Mouse (Mus musculus): Measurements from ENCODE around the gene Ehbp1.

Ehbp1 gene

DNA sequence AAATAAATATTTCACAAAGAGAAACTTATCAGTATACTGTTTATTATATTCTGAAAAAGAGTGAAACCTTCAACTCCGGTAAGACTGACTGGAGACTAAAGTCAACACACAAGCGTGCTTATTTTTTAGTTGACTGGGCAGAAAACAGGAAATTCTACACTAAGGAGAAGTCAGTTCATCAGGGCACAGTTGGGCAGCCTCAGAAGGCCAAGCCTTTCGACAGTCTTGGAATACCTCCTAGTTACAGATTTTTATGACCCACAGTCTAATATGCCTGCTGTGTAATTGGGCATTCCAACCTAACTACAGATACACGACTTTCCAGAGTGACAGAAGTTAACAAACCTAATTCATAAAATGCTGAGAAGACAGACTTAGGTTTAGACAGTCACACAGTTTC is 145.3 kb downstream of the Ehbp1 start:
- no peak for DNase-seq (ENCODE audit: low read depth, low spot score)

DNA sequence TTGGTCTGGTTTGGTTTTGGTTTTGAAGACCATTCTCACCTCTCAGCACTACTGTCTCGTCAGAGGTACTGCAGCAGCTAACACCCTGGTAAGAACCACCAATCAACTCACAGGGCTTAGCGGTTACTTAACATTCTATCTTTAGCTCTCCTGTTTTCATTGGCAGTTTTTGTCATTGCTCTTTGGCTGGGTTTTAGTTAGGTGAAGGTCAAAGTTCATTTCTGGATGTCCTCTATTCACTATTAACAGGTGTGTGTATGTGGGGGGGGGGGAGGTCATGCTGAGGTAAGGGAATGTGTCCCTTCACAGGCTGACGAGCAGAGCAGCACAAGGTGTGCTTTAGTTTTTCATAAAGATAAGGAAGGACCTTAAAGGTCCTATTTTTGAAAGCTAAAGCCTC is 147.5 kb downstream of the Ehbp1 start:
- no peak for DNase-seq (ENCODE audit: low read depth, low spot score)

DNA sequence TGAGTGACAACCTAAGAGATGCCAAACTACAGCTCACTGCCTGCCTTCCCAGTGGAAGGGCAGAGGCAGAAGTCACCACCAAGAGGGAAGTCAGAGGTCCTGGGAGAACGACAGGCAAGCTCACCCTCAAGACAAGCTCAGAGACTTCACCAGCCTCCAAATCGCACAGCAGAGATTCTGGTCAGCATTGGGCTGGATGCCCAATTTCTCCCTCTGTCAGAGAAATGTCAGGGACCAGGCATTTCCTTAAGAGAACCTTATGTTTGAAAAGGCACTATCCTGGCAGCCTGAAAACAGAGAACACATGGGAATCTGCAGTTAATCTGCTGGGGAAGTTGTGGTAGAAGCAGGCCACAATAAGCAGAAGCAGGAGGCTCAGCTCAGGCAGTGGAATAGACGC is 151.5 kb downstream of the Ehbp1 start:
- DNase-seq (ENCODE audit: low read depth, low spot score), result peak; percentile 47

DNA sequence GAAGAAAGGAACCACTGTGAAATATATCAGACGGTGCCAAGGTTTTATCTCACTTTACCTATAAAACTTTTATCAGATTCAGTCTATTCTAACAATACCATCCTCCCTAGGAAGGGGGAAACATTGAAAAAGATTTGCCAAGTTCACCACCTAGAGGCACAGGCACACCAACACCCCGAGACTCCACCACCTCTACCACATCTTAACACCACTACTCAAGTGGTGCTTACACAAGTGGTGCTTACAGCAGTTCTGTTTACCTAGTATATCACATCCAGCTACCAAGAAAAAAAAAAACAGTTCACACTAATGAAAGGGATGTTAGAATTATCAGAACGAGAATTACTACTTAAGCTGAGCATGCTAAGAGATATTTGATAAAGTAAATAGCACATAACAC is 152.1 kb downstream of the Ehbp1 start:
- no peak for DNase-seq (ENCODE audit: low read depth, low spot score)

DNA sequence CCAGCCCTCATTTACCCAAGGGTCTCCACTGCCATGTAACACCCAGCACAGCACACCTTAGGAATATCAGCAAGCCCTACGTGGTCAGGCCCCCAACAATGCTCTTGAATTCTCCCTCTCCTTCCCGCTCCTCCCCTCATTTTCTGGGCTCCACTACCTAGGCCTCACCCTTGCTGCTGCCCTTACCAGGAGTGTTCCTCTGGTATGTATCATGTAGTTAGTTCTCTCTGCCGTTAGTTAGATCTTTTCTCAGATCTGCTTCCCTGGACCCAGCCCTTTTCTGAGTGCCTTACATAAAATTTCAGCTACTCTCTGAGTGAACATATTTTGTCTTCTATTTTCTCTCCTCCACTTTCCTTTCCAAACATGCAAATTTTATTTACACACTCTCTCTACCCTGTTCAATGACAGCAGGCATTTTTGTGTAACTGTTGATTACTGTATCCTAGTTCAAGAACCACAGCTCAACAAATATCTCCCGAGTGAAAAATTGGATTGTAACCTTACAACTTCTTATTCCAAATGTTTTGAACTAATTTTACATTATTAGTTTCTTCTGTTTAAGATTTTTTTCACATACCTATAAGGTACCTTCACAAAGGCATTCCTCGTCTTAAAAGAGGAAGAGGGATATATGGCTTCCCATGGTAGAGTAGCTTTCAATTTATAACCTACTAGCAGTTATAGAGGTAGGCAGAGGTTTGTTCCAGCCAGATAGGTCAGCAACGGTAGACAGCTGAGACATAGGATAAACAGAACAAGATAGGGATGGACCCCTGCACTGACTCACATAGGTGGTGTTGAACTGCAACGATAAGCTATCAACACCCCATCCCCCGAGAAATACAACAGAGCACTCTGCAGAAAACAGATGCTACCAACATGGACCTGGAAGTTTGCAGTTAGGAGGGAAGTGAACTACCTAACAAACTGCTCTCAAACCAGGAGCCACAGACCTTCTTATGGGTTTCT is 160.3 kb downstream of the Ehbp1 start:
- no peak for DNase-seq (ENCODE audit: low read depth, low spot score)

DNA sequence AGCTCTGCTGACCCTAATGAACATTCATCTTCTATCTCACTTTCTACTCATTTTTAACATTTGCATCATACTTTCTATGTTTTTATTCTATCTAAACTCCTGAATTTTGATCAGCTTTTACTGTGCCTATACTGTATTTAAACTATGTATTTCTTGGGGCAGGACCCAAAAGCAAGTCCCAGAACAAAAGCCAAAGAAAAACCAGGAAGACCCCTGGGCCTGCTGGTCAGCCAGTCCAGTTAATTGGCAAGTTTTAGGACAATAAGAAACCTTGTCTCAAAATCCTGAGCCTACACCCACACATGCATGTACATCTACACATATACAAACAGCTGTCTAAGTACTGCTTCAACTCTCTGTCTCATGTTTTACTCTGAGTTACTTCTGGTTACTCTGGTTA is 161.9 kb downstream of the Ehbp1 start:
- no peak for DNase-seq (ENCODE audit: low read depth, low spot score)

DNA sequence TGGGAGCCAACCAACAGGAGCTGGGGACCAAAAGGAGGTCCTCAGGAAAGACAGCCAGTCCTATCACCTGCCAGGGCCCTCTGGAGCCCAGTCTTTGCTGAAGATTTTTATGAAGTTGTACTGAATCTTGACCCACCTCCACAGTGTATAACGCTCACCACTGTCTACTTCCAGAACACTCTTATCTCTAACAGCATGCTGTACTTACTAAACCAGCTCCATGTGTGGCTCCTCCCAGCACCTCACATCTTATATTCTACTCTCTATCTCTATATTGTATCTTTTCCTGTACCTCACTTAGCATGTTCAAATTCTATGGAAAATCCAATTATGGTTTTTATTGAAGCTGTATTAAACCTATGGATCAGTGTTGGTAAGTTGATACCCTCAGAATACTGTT is 163.5 kb downstream of the Ehbp1 start:
- no peak for DNase-seq (ENCODE audit: low read depth, low spot score)

DNA sequence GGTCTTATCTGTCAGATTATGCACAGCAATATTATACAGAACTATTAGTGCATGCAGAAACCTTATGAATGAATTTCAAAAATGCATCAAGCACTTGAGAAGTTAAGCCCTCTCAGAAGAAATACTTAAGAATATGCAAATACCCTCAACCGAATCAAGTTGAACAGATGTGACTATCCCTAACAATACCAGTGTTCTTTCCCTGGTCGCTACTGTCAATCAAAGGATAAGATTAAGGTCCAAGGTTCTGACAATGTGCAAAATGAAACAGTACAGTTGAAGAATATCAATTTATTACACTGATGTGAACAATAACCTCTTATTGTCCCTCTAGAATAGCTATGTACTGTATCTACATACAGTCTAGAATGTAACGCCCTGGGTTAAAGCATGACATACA is 167.8 kb downstream of the Ehbp1 start:
- DNase-seq (ENCODE audit: low read depth, low spot score), result no peak

DNA sequence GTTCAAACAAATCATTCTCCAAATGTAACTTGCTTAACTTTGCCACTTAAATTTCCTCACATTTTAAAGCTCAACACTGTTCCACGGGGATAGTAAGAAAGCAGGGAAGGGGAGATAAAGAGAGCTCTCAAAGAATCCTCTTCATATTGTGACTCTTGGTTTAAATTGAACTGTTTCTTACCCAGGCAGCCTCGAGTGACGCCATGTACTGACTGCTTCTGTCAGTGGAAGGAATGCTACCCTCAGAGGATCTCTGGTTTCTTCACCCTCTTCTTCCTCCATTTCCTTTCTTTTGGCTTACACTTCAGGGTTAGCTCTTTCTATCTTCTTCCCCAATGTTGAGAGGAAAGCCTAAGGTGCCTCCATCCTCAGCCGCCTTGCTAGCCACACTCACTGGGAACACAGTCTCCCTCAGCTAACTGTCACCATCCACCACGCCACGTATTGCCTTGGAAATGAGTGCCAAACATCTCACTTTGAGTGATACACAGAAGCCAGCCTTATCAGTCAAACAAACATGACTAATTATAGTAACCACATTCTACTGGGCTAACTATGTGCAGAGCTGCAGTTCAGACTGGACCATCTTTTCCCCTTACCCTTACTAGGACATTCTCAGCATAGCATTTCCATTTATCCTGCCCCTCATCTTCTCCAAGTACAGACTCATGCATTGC is 171.0 kb downstream of the Ehbp1 start:
- DNase-seq (ENCODE audit: low read depth, low spot score), result no peak

DNA sequence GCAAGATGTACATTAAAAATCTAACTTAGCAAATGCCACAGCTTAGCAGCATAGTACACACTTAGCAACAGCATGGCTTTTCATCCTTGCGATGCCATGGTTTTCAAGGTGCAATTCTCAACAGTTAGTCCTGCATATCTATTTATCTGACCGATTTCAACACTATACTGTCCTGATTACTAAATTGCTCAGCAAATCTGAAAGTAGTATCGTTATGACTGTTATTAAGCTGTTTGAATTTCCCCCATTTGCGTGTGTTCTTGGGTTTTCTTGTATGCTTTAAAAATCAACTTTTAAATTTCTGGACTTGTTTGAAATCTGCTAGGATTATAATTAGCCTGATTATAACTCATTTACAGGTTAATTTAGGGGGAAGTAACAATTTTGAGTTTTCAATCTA is 184.2 kb downstream of the Ehbp1 start:
- DNase-seq (ENCODE audit: low read depth, low spot score), result no peak

DNA sequence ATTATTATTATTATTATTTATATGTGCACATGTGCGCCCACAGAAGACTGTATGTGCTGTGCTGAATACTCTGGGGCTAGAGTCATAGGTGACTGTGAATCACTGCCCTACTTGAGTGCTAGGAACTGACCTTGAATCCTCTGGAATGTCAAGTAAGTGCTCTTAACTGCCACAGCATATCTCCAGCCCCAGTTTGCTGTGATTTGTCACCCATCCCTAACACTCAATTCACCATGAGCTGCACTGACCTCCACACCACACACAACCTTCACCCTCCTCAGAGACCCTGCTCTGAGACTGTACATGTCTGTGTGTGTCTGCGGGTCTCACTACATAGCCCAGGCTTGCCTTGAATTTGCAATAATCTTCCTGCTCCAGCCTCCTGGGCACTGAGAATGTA is 185.9 kb downstream of the Ehbp1 start:
- no peak for DNase-seq (ENCODE audit: low read depth, low spot score)

DNA sequence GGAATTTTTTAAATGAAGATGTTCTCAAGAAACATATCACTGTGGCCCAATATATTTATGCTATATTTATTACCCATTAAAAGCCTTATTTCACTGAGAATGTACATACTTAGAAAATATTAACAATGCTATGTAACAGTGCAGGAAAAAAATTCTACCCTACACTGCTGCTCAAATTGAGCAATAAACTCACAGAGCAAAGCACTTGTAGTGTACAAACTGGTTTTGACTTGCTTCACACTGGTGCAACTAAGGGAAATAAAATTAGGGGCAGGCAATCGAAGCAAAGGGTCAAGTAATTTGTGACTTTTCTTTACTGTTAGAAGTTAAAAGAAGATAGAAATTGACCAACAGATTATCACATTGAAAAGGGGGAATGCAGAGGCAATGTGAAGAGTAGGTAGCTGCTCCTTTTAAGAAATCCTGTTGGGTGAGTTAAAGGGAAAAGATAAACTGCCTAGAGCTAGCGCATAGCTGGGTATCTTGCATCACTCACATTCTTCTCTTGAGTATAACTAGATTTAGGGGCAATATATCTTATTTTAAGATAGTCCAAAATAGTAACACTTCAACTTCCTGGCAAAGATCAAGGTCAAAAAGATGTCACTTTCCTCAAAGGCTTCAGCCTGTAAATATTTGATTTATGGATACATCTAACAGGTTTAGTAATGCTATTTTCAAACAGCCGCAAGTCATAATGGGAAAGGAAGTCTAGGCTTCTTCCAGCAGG is 186.6 kb downstream of the Ehbp1 start:
- no peak for DNase-seq (ENCODE audit: low read depth, low spot score)

DNA sequence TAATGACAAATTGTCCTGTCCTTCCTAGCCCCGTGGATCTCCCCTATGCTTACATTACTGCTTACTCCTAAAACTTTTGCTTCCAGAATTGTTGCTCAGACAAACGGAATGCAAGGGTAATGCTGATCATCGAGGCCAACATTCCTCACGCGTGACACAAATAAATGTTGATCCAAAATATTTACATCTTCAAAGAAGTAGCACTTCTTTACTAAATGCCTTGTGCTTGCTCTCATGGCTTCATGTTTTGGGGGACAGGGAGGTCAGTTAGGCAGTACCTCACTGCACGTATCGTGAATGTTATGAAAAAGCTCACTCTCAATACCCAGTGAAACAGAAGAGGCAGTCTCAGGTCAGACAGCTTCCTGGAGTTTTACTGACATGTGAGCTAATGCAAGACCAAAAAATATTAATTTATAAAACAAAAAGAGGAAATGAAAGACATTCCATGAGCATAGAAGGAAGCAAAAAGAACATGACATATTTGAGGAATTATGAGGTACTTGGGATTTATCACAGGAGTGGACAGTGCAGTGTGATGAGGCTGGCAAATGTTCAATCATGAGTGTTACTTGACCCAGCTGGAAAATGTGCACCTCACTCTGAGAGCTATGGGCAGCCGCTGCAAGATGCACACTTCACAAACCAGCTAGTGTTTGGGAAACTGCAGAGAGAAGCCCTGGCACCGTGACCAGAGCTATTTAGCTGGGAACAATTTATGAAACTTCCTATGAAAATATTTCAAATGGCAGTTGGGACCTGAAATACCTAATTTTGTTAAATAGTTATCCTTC is 187.4 kb downstream of the Ehbp1 start:
- DNase-seq (ENCODE audit: low read depth, low spot score), result peak; percentile 10

DNA sequence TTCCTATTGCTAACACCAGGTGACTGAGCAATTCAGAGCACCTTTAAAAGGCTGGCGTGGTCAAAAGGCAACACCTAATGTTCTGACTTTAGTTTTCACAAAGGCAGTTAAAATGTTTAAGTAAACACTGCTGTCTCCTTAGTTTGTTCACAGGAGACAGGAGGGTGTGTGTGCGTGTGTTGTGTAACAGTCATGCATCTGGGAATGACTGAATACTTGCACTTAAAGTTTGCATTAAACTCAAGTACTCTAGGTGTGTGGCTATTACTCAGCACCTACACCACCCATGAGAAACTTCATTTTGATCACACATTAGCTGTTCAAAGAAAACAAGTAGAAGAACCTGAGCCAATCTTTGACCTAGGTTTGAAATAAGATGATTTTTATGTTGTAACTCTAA is 201.4 kb downstream of the Ehbp1 start:
- no peak for DNase-seq (ENCODE audit: low read depth, low spot score)

DNA sequence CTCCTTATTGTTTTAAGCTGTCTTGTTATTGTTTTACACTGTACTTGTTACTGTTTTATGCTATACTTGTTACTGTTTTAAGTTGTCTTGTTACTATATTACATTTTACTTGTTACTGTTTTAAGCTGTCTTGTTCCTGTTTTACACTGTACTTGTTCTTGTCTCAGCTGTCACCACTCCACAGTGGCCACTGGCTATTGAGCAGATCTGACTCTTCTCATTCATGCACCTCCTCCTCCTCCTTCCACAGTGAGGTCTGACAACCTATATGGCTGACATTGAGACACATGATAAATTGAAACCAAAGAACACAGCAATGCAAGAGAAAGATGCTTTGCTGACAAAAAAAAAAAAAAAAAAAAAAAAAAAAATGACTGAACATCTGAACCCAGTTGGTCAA is 203.6 kb downstream of the Ehbp1 start:
- DNase-seq (ENCODE audit: low read depth, low spot score), result no peak

DNA sequence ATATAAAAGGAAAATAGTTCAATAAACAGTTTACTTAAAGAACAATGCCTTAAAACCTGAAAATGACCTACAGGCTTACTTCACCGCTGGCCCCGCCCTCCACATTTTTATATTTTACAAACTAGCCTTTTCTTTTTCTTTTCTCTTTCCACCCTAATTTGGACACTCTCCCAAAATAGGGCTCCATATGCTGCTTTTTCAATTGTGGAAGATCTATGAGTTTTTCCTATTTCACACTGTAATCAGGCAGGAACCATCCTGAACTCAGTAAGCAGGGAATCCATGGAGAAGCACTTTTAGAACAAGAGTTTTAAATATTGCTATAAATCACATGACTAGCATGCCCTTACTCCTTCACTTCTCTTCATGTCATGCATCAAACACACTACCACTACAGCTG is 216.9 kb downstream of the Ehbp1 start:
- peak; percentile 47 for DNase-seq (ENCODE audit: low read depth, low spot score)

DNA sequence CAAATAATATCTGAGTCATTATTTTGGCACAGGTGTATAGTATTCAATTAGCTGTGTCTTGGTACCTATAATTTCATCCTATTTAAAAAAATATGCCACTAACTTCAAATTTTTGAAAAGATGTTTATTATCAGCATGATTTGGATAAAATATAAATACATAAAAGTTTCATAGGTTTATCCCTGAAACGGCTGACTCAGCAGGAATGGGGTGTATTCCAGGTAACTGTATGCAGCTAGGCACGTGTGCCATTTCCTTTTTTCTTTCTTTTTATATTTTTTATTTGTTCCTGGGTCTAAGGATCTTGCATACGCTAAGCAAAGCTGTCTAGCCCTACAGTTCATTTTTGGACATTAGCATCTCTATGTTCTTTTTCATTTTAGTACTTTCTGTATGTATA is 223.2 kb downstream of the Ehbp1 start:
- DNase-seq (ENCODE audit: low read depth, low spot score), result no peak

DNA sequence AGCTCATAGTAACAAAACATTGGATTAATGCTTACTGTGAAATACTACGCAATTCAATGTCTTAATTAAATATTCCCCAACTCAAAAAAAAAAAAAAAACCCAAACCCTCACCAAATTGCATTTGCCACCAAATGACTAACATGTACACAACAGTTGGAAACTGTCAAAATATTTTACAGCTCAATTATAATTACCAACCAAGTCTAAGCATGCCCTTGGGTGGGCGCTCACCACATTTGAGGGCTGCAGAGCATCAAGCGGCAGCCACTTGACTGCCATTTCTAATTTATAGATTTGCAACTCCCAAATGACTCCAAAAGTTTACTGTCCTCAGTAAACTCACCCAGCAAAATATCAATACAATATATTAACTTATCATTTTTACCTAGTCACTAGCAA is 229.9 kb downstream of the Ehbp1 start:
- no peak for DNase-seq (ENCODE audit: low read depth, low spot score)

DNA sequence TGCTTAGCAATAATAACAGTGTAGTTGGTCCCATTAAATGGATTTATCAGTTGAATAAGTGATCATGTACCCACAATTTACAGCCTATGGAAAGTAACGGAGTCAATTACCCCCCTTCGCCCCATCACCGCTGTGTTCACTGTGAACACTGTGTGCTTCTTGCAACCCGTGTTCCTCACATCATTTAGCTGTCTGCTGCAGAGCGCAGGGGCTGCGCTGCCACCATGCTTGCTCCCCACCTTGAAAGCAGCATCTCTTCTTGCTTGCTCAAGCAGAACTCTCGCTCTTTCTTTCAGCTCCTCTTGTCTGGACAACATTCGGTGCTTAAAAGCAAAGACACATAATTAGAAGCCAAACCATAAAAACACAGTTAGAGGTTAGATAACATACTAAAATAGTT is 252.7 kb downstream of the Ehbp1 start:
- DNase-seq (ENCODE audit: low read depth, low spot score), result no peak

DNA sequence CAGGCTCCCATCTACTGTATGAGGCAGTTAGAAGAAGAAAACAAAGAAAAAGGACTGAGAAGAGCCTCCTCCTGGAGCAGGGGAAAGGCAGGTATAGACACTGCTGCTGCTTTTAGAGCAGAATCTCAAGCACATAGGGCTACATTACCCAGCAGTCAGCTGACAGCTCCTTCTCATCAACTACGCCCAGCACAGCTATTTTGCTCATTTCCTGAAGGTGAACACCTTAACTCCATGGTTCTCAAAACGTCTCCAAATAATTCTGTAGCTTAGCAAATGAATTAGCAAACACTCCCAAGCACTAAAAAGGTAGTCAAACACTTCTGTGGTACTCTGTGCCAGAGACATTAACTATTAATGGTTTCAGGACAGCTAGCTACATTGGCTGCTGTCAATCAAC is 278.7 kb downstream of the Ehbp1 start:
- DNase-seq (ENCODE audit: low read depth, low spot score), result no peak

DNA sequence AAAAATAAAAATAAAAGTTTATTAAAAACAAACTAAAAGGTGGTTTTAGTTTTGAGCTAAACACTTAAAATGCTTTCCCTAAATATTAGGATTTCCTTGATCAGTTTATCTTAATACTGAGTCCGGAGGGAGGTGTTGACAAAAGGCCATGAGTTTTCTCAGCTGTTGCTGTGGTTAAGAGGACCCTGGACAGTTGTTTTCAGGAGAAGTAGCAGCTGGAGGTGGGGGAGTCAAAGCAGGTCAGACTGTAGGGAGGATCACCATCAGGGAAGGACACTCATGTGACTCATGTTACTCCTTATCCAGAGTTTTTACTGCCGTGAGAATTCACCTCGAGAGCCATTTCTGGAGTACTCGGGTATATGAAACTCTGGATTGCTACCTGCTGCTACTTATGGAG is 280.4 kb downstream of the Ehbp1 start:
- no peak for DNase-seq (ENCODE audit: low read depth, low spot score)

DNA sequence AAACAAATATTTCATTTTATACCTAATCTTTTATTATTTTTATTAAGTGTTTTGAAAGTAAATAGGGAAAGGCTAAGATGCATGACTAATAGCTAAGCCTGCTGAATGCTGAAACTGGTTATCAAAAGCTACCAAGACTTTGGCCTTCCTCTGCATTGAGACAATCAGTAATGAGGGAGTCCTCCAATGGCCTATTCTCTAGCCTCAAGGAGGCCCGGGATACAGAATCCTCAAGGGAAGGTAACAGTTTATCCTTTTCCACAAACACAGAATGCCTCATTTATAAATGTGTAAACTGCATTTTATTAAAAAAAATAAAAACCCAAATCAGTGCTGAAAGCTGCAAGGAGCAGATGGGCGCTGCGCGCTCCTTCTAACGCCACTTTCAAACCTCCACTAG is 284.6 kb downstream of the Ehbp1 start:
- no peak for DNase-seq (ENCODE audit: low read depth, low spot score)

Measured in brain, adult 2 months (tissue).